Mouse (Mus musculus) myocyte (in vitro differentiated cells): Measurements from ENCODE around the gene Ebf4. TPM values are rescaled to one million over a fixed set of nuclear protein-coding genes. Genes with fewer than 3 reads are reported as not detected.

ENCODE experiments used
- H3K27me3 ChIP-seq: one replicate; pipeline ENCODE4 v1.6.1; 2011; ENCODE audit not compliant: control insufficient read depth, insufficient read depth, insufficient read length
- H3K36me3 ChIP-seq: one replicate; pipeline ENCODE4 v1.6.1; 2011; ENCODE audit not compliant: control insufficient read depth, insufficient read depth
- H3K4me2 ChIP-seq: one replicate; pipeline ENCODE4 v1.6.1; 2011; ENCODE audit warnings: low read depth, control low read depth
- H3K4me3 ChIP-seq: one replicate; pipeline ENCODE4 v1.5.1; 2011; ENCODE audit warnings: mild to moderate bottlenecking, control low read depth, moderate library complexity
- H3K79me2 ChIP-seq: one replicate; pipeline ENCODE4 v1.6.1; 2011; ENCODE audit not compliant: control insufficient read depth, insufficient read depth
- H3ac ChIP-seq: one replicate; pipeline ENCODE4 v1.6.1; 2011; ENCODE audit not compliant: control insufficient read depth, insufficient read length
- CEBPB ChIP-seq: IDR thresholded peaks from 2 replicates; pipeline ENCODE4 v1.6.1; 2011; ENCODE audit warnings: mild to moderate bottlenecking, moderate library complexity; ENCODE audit not compliant: poor library complexity, insufficient read depth, severe bottlenecking
- E2F4 ChIP-seq: IDR thresholded peaks from one replicate; pipeline ENCODE4 v1.6.1; 2011; ENCODE audit warnings: mild to moderate bottlenecking, control low read depth, moderate library complexity; ENCODE audit not compliant: insufficient read depth
- MAX ChIP-seq: IDR thresholded peaks from one replicate; pipeline ENCODE4 v1.6.1; 2011; ENCODE audit warnings: low read depth, mild to moderate bottlenecking, control low read depth
- MYOD1 ChIP-seq, 3 experiments: IDR thresholded peaks; one replicate each; pipeline ENCODE4 v1.6.1; 2011; ENCODE audit warnings: control low read depth in 2 of 3, low read depth in 2 of 3, mild to moderate bottlenecking in 2 of 3, moderate library complexity in 1 of 3; ENCODE audit not compliant: insufficient read length in 2 of 3, control insufficient read depth in 1 of 3
- MYOG ChIP-seq, 3 experiments: IDR thresholded peaks; one replicate each; pipeline ENCODE4 v1.6.1; 2011; ENCODE audit warnings: control low read depth in 2 of 3, low read depth in 2 of 3, mild to moderate bottlenecking in 2 of 3; ENCODE audit not compliant: insufficient read length in 2 of 3, control insufficient read depth in 1 of 3, insufficient read depth in 1 of 3
- POLR2A ChIP-seq: IDR thresholded peaks from one replicate; pipeline ENCODE4 v1.6.1; 2011; ENCODE audit warnings: low read depth, mild to moderate bottlenecking, control low read depth, moderate library complexity; ENCODE audit not compliant: insufficient read length
- POLR2AphosphoS2 ChIP-seq: IDR thresholded peaks from one replicate; pipeline ENCODE4 v1.6.1; 2011; ENCODE audit warnings: low read depth, control low read depth; ENCODE audit not compliant: insufficient read length
- REST ChIP-seq: IDR thresholded peaks from one replicate; pipeline ENCODE4 v1.6.1; 2011; ENCODE audit warnings: mild to moderate bottlenecking, control low read depth, moderate library complexity; ENCODE audit not compliant: insufficient read depth, insufficient read length
- SRF ChIP-seq: IDR thresholded peaks from one replicate; pipeline ENCODE4 v1.6.1; 2011; ENCODE audit warnings: low read depth; ENCODE audit not compliant: control insufficient read depth, insufficient read length
- TCF12 ChIP-seq: IDR thresholded peaks from one replicate; pipeline ENCODE4 v1.6.1; 2011; ENCODE audit warnings: mild to moderate bottlenecking, control low read depth; ENCODE audit not compliant: poor library complexity, insufficient read depth, severe bottlenecking
- TCF3 ChIP-seq: IDR thresholded peaks from one replicate; pipeline ENCODE4 v1.6.1; 2011; ENCODE audit warnings: low read depth, control low read depth; ENCODE audit not compliant: insufficient read length
- USF1 ChIP-seq: IDR thresholded peaks from one replicate; pipeline ENCODE4 v1.6.1; 2011; ENCODE audit warnings: low read depth, mild to moderate bottlenecking, control low read depth, moderate library complexity
- polyA plus RNA-seq: library from polyadenylated mRNA; unstranded; fragments of >200 nt; fragmentation: generic; extraction: Trizol; gene quantifications from one replicate; pipeline ENCODE4 v1.2.1, GENCODE M21; 2012; ENCODE audit warnings: missing spikeins

Ebf4 gene
- polyA plus RNA-seq, 1 experiment, result 0.10 TPM

- H3K36me3 ChIP-seq, result no peaks in the 10 kb centered on the region
- H3K4me2 ChIP-seq, result no peak overlapping the region
Measured at GRCm38 (mm10) chr2:130390993-130391625, 96.1 kb downstream of the Ebf4 start.

GRCm38 (mm10) chr2:130392836-130393235 is 97.9 kb downstream of the Ebf4 start:
- Histone ChIP-seq H3K4me2 (no peak overlapping the region), H3K36me3 (no peaks in the 10 kb centered on the region), H3K4me3 (no peak overlapping the region), H3ac (no peak overlapping the region), H3K79me2 (no peaks in the 10 kb centered on the region), H3K27me3 (peaks cover 48% of the 10 kb centered on the region)
- TF ChIP-seq POLR2AphosphoS2 (no peak), E2F4 (no peak), TCF3 (no peak)

More at GRCm38 (mm10) chr2:130390993-130391625, 96.1 kb downstream of the Ebf4 start:
- Histone ChIP-seq H3ac (no peak overlapping the region), H3K4me3 (no peak overlapping the region), H3K27me3 (peaks cover 32% of the 10 kb centered on the region), H3K79me2 (no peaks in the 10 kb centered on the region)
- TF ChIP-seq USF1 (no peak), MAX (no peak), POLR2A (no peak), TCF3 (no peak), POLR2AphosphoS2 (no peak), E2F4 (no peak), MYOG (IDR thresholded peaks at IDR 0.05; ENCODE audit: control insufficient read depth in 1 of 3, insufficient read depth in 1 of 3, insufficient read length in 2 of 3, low read depth in 2 of 3) (no peak), MYOD1 (IDR thresholded peaks at IDR 0.05; ENCODE audit: control insufficient read depth in 1 of 3, insufficient read length in 2 of 3, low read depth in 2 of 3) (no peak), CEBPB (no peak), REST (no peak)

GRCm38 (mm10) chr2:130395696-130396095 is 100.7 kb downstream of the Ebf4 start:
- H3K36me3 ChIP-seq, result no peaks in the 10 kb centered on the region
- H3K4me2 ChIP-seq, result no peak overlapping the region
- TF ChIP-seq REST (no peak), MYOD1 (IDR thresholded peaks at IDR 0.05; ENCODE audit: control insufficient read depth in 1 of 3, insufficient read length in 2 of 3, low read depth in 2 of 3) (no peak), POLR2AphosphoS2 (no peak), TCF3 (no peak), CEBPB (no peak), USF1 (no peak), E2F4 (no peak), MYOG (IDR thresholded peaks at IDR 0.05; ENCODE audit: control insufficient read depth in 1 of 3, insufficient read depth in 1 of 3, insufficient read length in 2 of 3, low read depth in 2 of 3) (no peak), POLR2A (no peak), MAX (no peak), TCF12 (no peak), SRF (no peak)
- H3K4me3 ChIP-seq, result no peak overlapping the region
- peaks cover 42% of the 10 kb centered on the region for H3K27me3 ChIP-seq
- H3ac ChIP-seq, result no peak overlapping the region
- H3K79me2 ChIP-seq, result no peaks in the 10 kb centered on the region

- no peak for TF ChIP-seq CEBPB
- no peaks in the 10 kb centered on the region for H3K36me3 ChIP-seq
- no peak within 1 kb of the TSS for H3K4me2 ChIP-seq
- H3K4me3 ChIP-seq, result no peak within 1 kb of the TSS
- H3K79me2 ChIP-seq, result no peaks in the 10 kb centered on the region
- H3ac ChIP-seq, result no peak within 1 kb of the TSS
- peaks cover 36% of the 10 kb centered on the region for H3K27me3 ChIP-seq
Measured at GRCm38 (mm10) chr2:130397186-130397985, 102.4 kb downstream of the Ebf4 start, which contains the start of gene Cpxm1. Gene Cpxm1, minus strand, starts transcription at chr2:130397574.

GRCm38 (mm10) chr2:130398091-130398490 is 103.1 kb downstream of the Ebf4 start:
- TF ChIP-seq USF1 (no peak), MAX (no peak), TCF3 (no peak), MYOD1 (IDR thresholded peaks at IDR 0.05; ENCODE audit: control insufficient read depth in 1 of 3, insufficient read length in 2 of 3, low read depth in 2 of 3) (no peak), CEBPB (no peak), TCF12 (no peak), MYOG (IDR thresholded peaks at IDR 0.05; ENCODE audit: control insufficient read depth in 1 of 3, insufficient read depth in 1 of 3, insufficient read length in 2 of 3, low read depth in 2 of 3) (no peak), REST (no peak), E2F4 (no peak), SRF (no peak), POLR2AphosphoS2 (no peak), POLR2A (no peak)
- Histone ChIP-seq H3ac (no peak overlapping the region), H3K36me3 (no peaks in the 10 kb centered on the region), H3K4me2 (no peak overlapping the region), H3K27me3 (peaks cover 36% of the 10 kb centered on the region), H3K79me2 (no peaks in the 10 kb centered on the region), H3K4me3 (no peak overlapping the region)
